Mouse (Mus musculus) forebrain, embryonic 11.5 days (tissue): ENCODE measurements around the gene Gm9639. TPM values are rescaled to one million over a fixed set of nuclear protein-coding genes. Genes with fewer than 3 reads are reported as not detected.
"Not testable (repeated sequence)": the region's sequence is repeated elsewhere in the genome, so short reads cannot be mapped to it uniquely, and the experiment has no call there.

ENCODE experiments used
- ATAC-seq: fragments of 200-750 bp; cut with Nextera tagmentation; replicated peaks from 2 replicates; pipeline ENCODE4 v1.8.0; 2017; ENCODE audit warnings: moderate TSS enrichment; ENCODE audit not compliant: low FRiP score
- DNase-seq: peaks from one replicate; pipeline ENCODE4 v3.0.0-alpha.2; 2017; ENCODE audit warnings: low spot score
- H3K27ac ChIP-seq: fragments of 300-500 bp; sonication (generic); 2 replicates; pipeline ENCODE4 v1.5.1; 2014; ENCODE audit warnings: low read depth, low read length
- H3K27me3 ChIP-seq: fragments of 300-500 bp; sonication (generic); 2 replicates; pipeline ENCODE4 v1.6.1; 2014; ENCODE audit warnings: mild to moderate bottlenecking, low read length, mixed read lengths; ENCODE audit not compliant: control insufficient read depth, insufficient read depth
- H3K36me3 ChIP-seq: fragments of 300-500 bp; sonication (generic); 2 replicates; pipeline ENCODE4 v1.6.1; 2014; ENCODE audit warnings: mild to moderate bottlenecking, low read length, moderate library complexity, mixed read lengths; ENCODE audit not compliant: control insufficient read depth, insufficient read depth
- H3K4me1 ChIP-seq: fragments of 300-500 bp; sonication (generic); replicated peaks from 2 replicates; pipeline ENCODE4 v1.6.1; 2014; ENCODE audit warnings: low read length, mixed read lengths; ENCODE audit not compliant: control insufficient read depth, insufficient read depth
- H3K4me2 ChIP-seq: fragments of 300-500 bp; sonication (generic); 2 replicates; pipeline ENCODE4 v1.6.1; 2014; ENCODE audit warnings: low read depth, mild to moderate bottlenecking, low read length, moderate library complexity, mixed read lengths; ENCODE audit not compliant: severe bottlenecking
- H3K4me3 ChIP-seq: fragments of 300-500 bp; sonication (generic); 2 replicates; pipeline ENCODE4 v1.5.1; 2014; ENCODE audit warnings: low read depth, low read length
- H3K9ac ChIP-seq: fragments of 300-500 bp; sonication (generic); 2 replicates; pipeline ENCODE4 v1.6.1; 2014; ENCODE audit warnings: low read length
- H3K9me3 ChIP-seq: fragments of 300-500 bp; sonication (generic); 2 replicates; pipeline ENCODE4 v1.6.1; 2016; ENCODE audit warnings: low read length, mixed read lengths; ENCODE audit not compliant: control insufficient read depth
- WGBS: fragments of 180-500 bp; shearing (Covaris S2); extraction: QIAGEN DNeasy Blood & Tissue Kit; methylation state at CpG from one replicate; pipeline ENCODE4 v1.1.7; 2014; 5-methylcytosine and 5-hydroxymethylcytosine counted together
- polyA plus RNA-seq: library from polyadenylated mRNA; unstranded; fragments of >200 nt; fragmentation: Nextera tagmentation; extraction: Ambion mirVana; gene quantifications from 2 replicates; pipeline ENCODE4 v1.2.1, GENCODE M21; 2014

Gene Gm9639
- polyA plus RNA-seq, 1 experiment from 2014 or later = not detected

DNA sequence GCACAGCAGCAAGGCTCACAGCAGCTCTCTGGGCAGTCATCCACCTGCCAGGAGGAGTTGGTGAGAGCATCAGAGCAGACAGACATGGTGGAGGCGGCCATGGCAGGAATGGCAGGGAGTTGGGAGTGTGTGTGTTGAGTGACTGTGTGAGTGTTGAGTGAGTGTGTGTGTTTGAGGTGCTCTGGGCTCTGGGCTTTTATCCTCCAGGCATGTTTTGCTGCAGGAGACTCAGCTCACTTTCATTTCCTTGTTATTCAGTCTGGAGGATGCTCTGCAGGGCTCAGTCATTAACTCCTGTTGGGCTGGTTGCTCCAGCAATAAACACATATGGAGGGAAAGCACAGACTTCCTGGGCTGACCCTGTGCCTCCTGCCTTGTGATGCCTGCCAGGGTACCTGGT is 18.0 kb downstream of the Gm9639 start, which contains the start of gene Gm7138:
Gm7138 (minus strand) TSS at position 101 of the 400 bp plus-strand sequence.
- H3K27ac ChIP-seq, H3K9me3 ChIP-seq, H3K36me3 ChIP-seq, ATAC-seq, H3K4me2 ChIP-seq, H3K4me1 ChIP-seq, DNase-seq, H3K27me3 ChIP-seq, H3K9ac ChIP-seq, H3K4me3 ChIP-seq: not testable (repeated sequence)
- WGBS = 55% methylated on average over 1 of the region's 1 CpGs

DNA sequence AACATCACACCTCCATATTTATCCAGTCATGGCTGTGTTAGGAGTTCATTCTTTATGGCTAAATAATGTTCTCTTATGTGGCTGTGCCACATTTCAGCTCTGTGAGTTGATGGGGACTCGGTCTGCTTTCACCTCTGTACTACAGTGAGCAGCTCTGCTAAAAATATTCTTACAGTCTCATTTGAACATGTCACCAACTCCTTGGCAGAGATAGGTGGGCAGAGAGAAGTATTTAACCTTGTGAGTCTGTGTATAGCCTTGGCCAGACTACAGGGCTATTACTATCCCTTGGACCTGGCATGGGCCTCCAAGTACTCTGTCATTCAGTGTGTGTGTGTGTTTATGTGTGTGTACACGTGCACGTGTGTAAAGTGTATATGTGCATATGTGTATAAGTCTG is 22.7 kb downstream of the Gm9639 start:
- not testable (repeated sequence) for H3K9me3 ChIP-seq, H3K4me2 ChIP-seq, H3K36me3 ChIP-seq, H3K4me3 ChIP-seq, H3K27ac ChIP-seq, ATAC-seq, H3K9ac ChIP-seq, DNase-seq, H3K4me1 ChIP-seq, H3K27me3 ChIP-seq
- WGBS = 92% methylated on average over 2 of the region's 3 CpGs

DNA sequence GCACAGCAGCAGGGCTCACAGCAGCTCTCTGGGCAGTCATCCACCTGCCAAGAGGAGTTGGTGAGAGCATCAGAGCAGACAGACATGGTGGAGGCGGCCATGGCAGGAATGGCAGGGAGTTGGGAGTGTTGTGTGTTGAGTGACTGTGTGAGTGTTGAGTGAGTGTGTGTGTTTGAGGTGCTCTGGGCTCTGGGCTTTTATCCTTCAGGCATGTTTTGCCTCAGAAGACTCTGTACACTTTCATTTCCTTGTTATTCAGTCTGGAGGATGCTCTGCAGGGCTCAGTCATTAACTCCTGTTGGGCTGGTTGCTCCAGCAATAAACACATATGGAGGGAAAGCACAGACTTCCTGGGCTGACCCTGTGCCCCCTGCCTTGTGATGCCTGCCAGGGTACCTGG is 23.7 kb downstream of the Gm9639 start, which contains the start of gene Gm3238:
Gm3238 (minus strand) TSS at position 101 of the 400 bp plus-strand sequence.
- 67% methylated on average over 1 of the region's 1 CpGs for WGBS
- H3K27me3 ChIP-seq, H3K4me2 ChIP-seq, H3K27ac ChIP-seq, H3K36me3 ChIP-seq, DNase-seq, H3K4me1 ChIP-seq, ATAC-seq, H3K9ac ChIP-seq, H3K9me3 ChIP-seq, H3K4me3 ChIP-seq: not testable (repeated sequence)

DNA sequence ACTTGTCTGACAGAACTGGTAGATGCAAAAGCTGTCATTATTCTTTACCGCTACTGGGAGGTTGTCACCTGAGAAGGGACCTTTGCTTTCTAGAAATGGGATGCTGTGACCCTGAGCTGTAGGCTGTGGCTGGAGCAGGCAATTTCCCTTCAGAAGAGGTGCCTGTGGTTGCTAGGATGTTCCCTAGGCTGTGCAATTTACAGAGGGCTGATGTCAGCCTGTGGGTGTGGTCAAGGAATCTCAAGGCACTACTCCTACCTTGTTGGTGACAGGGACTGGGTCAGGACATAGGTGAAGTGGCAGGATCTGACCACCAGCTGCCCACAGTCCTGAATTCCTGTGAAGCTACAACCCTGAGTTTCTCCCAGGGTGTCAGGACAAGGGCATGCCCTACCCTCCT is 25.1 kb downstream of the Gm9639 start:
- DNase-seq (no peak), ATAC-seq (no peak)
- no peaks in the 10 kb centered on the region for H3K36me3 ChIP-seq
- no peak overlapping the region for H3K4me2 ChIP-seq
- H3K27me3 ChIP-seq = no peaks in the 10 kb centered on the region
- no peak overlapping the region for H3K4me3 ChIP-seq
- no peak overlapping the region for H3K9ac ChIP-seq
- H3K9me3 ChIP-seq = no peaks in the 10 kb centered on the region
- WGBS = 71% methylated on average over 1 of the region's 1 CpGs
- H3K4me1 ChIP-seq = no peaks in the 10 kb centered on the region
- no peak overlapping the region for H3K27ac ChIP-seq

DNA sequence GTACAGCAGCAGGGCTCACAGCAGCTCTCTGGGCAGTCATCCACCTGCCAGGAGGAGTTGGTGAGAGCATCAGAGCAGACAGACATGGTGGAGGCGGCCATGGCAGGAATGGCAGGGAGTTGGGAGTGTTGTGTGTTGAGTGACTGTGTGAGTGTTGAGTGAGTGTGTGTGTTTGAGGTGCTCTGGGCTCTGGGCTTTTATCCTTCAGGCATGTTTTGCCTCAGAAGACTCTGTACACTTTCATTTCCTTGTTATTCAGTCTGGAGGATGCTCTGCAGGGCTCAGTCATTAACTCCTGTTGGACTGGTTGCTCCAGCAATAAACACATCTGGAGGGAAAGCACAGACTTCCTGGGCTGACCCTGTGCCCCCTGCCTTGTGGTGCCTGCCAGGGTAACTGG is 35.3 kb downstream of the Gm9639 start, which contains the start of gene Gm3233:
Gm3233 (minus strand) TSS at position 101 of the 400 bp plus-strand sequence.
- H3K36me3 ChIP-seq, H3K9ac ChIP-seq, H3K4me2 ChIP-seq, H3K4me3 ChIP-seq, H3K27me3 ChIP-seq, H3K27ac ChIP-seq, ATAC-seq, DNase-seq, H3K9me3 ChIP-seq, H3K4me1 ChIP-seq: not testable (repeated sequence)
- no CpG with 5 or more reads among the region's 1 CpGs for WGBS

DNA sequence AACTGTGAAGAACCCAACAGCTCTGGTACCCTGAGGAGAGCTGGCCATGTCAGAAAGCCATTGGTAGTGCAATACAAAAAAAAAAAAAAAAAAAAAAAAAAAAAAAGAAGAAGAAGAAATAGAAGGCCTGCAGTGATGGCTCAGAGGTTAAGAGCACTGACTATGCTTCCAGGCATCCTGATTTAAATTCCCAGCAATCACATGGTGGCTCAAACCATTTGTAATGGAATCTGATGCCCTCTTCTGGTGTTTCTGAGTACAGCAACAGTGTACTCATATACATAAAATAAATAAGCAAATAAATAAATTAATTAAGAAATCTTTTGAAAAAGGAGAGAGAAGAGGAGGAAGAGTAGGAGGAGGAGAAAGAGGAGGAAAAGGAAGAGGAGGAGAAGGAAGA is 41.4 kb downstream of the Gm9639 start:
- no peak overlapping the region for H3K4me2 ChIP-seq
- no peak overlapping the region for H3K27ac ChIP-seq
- ATAC-seq (no peak), DNase-seq (no peak)
- no peak overlapping the region for H3K9ac ChIP-seq
- H3K27me3 ChIP-seq = no peaks in the 10 kb centered on the region
- no peak overlapping the region for H3K4me3 ChIP-seq
- no peaks in the 10 kb centered on the region for H3K4me1 ChIP-seq
- no peaks in the 10 kb centered on the region for H3K36me3 ChIP-seq
- H3K9me3 ChIP-seq = no peaks in the 10 kb centered on the region

DNA sequence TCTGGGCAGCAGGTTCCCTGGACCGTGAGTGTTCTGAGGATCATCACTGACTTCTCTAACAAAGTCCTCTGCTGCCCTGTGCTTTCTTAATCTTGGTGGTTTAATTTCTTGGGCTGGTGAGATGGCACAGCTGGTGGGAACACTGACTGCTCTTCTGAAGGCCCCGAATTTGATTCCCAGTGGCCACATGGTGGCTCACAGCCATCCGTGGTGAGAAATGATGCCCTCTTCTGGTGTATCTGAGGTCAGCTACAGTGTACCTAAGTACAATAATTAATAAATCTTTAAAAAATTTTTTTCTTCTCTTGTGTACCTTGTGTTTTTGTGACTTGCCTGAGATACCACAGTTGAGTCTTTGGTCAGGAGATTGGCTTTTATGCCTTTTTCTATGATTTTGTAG is 42.6 kb downstream of the Gm9639 start:
- ATAC-seq, H3K9me3 ChIP-seq, H3K9ac ChIP-seq, H3K4me2 ChIP-seq, H3K4me1 ChIP-seq, H3K27me3 ChIP-seq, H3K36me3 ChIP-seq, H3K27ac ChIP-seq, H3K4me3 ChIP-seq, DNase-seq: not testable (repeated sequence)
- WGBS = 71% methylated on average over 3 of the region's 3 CpGs

DNA sequence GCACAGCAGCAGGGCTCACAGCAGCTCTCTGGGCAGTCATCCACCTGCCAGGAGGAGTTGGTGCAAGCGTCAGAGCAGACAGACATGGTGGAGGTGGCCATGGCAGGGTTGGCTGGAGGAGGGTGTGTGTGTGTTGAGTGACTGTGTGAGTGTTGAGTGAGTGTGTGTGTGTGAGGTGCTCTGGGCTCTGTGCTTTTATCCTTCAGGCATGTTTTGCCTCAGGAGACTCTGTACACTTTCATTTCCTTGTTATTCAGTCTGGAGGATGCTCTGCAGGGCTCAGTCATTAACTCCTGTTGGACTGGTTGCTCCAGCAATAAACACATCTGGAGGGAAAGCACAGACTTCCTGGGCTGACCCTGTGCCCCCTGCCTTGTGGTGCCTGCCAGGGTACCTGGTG is 43.6 kb downstream of the Gm9639 start, which contains the start of gene Gm9736:
Gm9736 (minus strand) TSS at position 101 of the 400 bp plus-strand sequence.
- H3K4me2 ChIP-seq, H3K27me3 ChIP-seq: not testable (repeated sequence)

DNA sequence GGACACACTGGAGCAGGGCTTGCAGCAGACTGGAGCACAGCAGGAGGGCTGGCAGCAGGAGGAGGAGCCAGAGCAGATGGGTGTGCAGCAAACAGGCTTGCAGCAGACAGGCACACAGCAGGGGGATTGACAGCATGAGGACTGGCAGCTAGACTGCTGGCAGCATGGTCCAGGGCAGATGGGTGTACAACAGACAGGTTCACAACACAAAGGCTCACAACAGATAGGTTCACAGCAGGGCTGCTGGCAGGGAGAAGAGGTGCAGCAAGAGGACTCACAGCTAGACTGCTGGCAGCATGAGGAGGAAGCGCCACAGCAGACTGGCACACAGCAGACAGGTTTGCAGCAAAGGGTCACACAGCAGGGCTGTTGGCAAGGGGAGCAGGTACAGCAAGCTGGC is 44.2 kb downstream of the Gm9639 start:
- not testable (repeated sequence) for H3K9me3 ChIP-seq, DNase-seq, H3K4me3 ChIP-seq, H3K9ac ChIP-seq, H3K4me1 ChIP-seq, H3K4me2 ChIP-seq, H3K27me3 ChIP-seq, ATAC-seq, H3K27ac ChIP-seq, H3K36me3 ChIP-seq
- WGBS = 89% methylated on average over 1 of the region's 1 CpGs

More for the DNA sequence above, 43.6 kb downstream of the Gm9639 start, which contains the start of gene Gm9736:
- not testable (repeated sequence) for H3K9ac ChIP-seq, H3K4me3 ChIP-seq, ATAC-seq, H3K9me3 ChIP-seq, DNase-seq, H3K4me1 ChIP-seq, H3K27ac ChIP-seq, H3K36me3 ChIP-seq
- 67% methylated on average over 1 of the region's 1 CpGs for WGBS
